Mouse (Mus musculus) testis, postnatal 14 days (tissue): Measurements from ENCODE around the gene Myo1a.

Source experiments
- DNase-seq: peaks from one replicate; pipeline ENCODE4 v3.0.0; 2021; ENCODE audit warnings: low spot score

The Myo1a gene

GRCm38 (mm10) chr10:127728437-127728836 lies 23.5 kb downstream of the Myo1a start:
- no peak for DNase-seq

GRCm38 (mm10) chr10:127730285-127730932 lies 25.4 kb downstream of the Myo1a start:
- no peak for DNase-seq

GRCm38 (mm10) chr10:127730933-127731310 lies 26.0 kb downstream of the Myo1a start:
- DNase-seq: no peak

GRCm38 (mm10) chr10:127731397-127731796 lies 26.4 kb downstream of the Myo1a start:
- no peak for DNase-seq

- DNase-seq: no peak
These were observed 29.5 kb downstream of the Myo1a start for GRCm38 (mm10) chr10:127734434-127734833.

GRCm38 (mm10) chr10:127736266-127736665 lies 31.3 kb downstream of the Myo1a start:
- no peak for DNase-seq

GRCm38 (mm10) chr10:127736916-127737315 lies 31.9 kb downstream of the Myo1a start:
- no peak for DNase-seq

- no peak for DNase-seq
These were observed 32.6 kb downstream of the Myo1a start for GRCm38 (mm10) chr10:127737552-127737951.

GRCm38 (mm10) chr10:127738151-127738882 lies 33.3 kb downstream of the Myo1a start:
- no peak for DNase-seq

- DNase-seq: peak; percentile 81
These were observed 34.2 kb downstream of the Myo1a start, which contains the start of gene Zbtb39 for GRCm38 (mm10) chr10:127739083-127739660. Gene Zbtb39 (plus strand): TSS chr10:127739538.

- peak; percentile 26 for DNase-seq
These were observed 34.7 kb downstream of the Myo1a start for GRCm38 (mm10) chr10:127739661-127740161.

- DNase-seq: no peak
These were observed 39.7 kb downstream of the Myo1a start for GRCm38 (mm10) chr10:127744661-127745060.

GRCm38 (mm10) chr10:127745886-127746285 lies 40.9 kb downstream of the Myo1a start:
- DNase-seq: no peak

GRCm38 (mm10) chr10:127747254-127747653 lies 42.3 kb downstream of the Myo1a start:
- no peak for DNase-seq

- DNase-seq: peak; percentile 71
These were observed 44.1 kb downstream of the Myo1a start for GRCm38 (mm10) chr10:127748847-127749612.

GRCm38 (mm10) chr10:127750136-127750777 lies 45.3 kb downstream of the Myo1a start:
- DNase-seq: no peak

GRCm38 (mm10) chr10:127751548-127751947 lies 46.6 kb downstream of the Myo1a start, which contains the start of gene Gpr182:
Gene Gpr182 (minus strand): TSS chr10:127751732.
- DNase-seq: no peak

- DNase-seq: peak; percentile 86
These were observed 49.7 kb downstream of the Myo1a start for GRCm38 (mm10) chr10:127754566-127755166.

- no peak for DNase-seq
These were observed 50.3 kb downstream of the Myo1a start for GRCm38 (mm10) chr10:127755246-127755645.

- DNase-seq: no peak
These were observed 50.9 kb downstream of the Myo1a start for GRCm38 (mm10) chr10:127755770-127756468.
